Mouse (Mus musculus) heart, adult 2 months (tissue): ENCODE measurements around the gene Fbxo34. TPM values are rescaled to one million over a fixed set of nuclear protein-coding genes. Genes with fewer than 3 reads are reported as not detected.

Experiments
- DNase-seq, 2 experiments: peaks; one replicate each; pipeline ENCODE4 v3.0.0; 2021
- H3K27ac ChIP-seq: fragments of 200-600 bp; 2 replicates; pipeline ENCODE4 v1.8.1; 2022
- H3K27me3 ChIP-seq: fragments of 200-500 bp; 2 replicates; pipeline ENCODE4 v1.6.1; 2012; ENCODE audit warnings: mild to moderate bottlenecking, low read length, inconsistent platforms, mixed read lengths; ENCODE audit not compliant: control insufficient read depth, insufficient read depth
- H3K36me3 ChIP-seq: fragments of 200-500 bp; 2 replicates; pipeline ENCODE4 v1.6.1; 2012; ENCODE audit warnings: low read length, inconsistent platforms; ENCODE audit not compliant: control insufficient read depth, insufficient read depth
- H3K4me1 ChIP-seq: fragments of 200-500 bp; 2 replicates; pipeline ENCODE4 v1.6.1; 2011; ENCODE audit warnings: low read length; ENCODE audit not compliant: control insufficient read depth, insufficient read depth
- H3K4me3 ChIP-seq: fragments of 200-600 bp; 2 replicates; pipeline ENCODE4 v1.8.1; 2022
- H3K79me2 ChIP-seq: fragments of 200-500 bp; replicated peaks from 2 replicates; pipeline ENCODE4 v1.6.1; 2012; ENCODE audit warnings: mild to moderate bottlenecking, inconsistent platforms, low read length, moderate library complexity, mixed read lengths; ENCODE audit not compliant: control insufficient read depth, insufficient read depth
- H3K9ac ChIP-seq: fragments of 200-500 bp; 2 replicates; pipeline ENCODE4 v1.6.1; 2012; ENCODE audit warnings: low read depth, mild to moderate bottlenecking, control low read depth, inconsistent platforms, low read length, mixed read lengths
- CTCF ChIP-seq: fragments of 200-600 bp; IDR thresholded peaks from 2 replicates; pipeline ENCODE4 v1.8.1; 2022; ENCODE audit warnings: antibody characterized with exemption, mild to moderate bottlenecking, moderate library complexity
- EP300 ChIP-seq: fragments of 200-500 bp; IDR thresholded peaks from 2 replicates; pipeline ENCODE4 v1.6.1; 2011; ENCODE audit warnings: low read depth, low read length, control low read depth; ENCODE audit not compliant: insufficient read depth
- POLR2A ChIP-seq: fragments of 200-500 bp; IDR thresholded peaks from 2 replicates; pipeline ENCODE4 v1.6.1; 2011; ENCODE audit warnings: mild to moderate bottlenecking, low read depth, low read length, control low read depth; ENCODE audit not compliant: insufficient read depth
- WGBS: fragments of 180-500 bp; shearing (Covaris S2); methylation state at CpG from one replicate; pipeline ENCODE4 v1.1.7; 2018; 5-methylcytosine and 5-hydroxymethylcytosine counted together
- intact Hi-C: fragments of 180-260 bp; cut with DNase I; formaldehyde crosslinking; loops from one replicate; pipeline ENCODE4 v1.15.1; 2025
- polyA plus RNA-seq: library from polyadenylated mRNA; depleted of rRNA; stranded (reverse); fragments of >200 nt; gene quantifications from 2 replicates; pipeline ENCODE4 v1.2.3, GENCODE M21; 2012
- total RNA-seq, 2 experiments: library from RNA; stranded (reverse); gene quantifications; 2 replicates each; pipeline ENCODE4 v1.2.3; 2021

The Fbxo34 gene
- total and polyA plus RNA-seq, 3 experiments, result 7.4 to 11.3 (median 10.3) TPM

DNA sequence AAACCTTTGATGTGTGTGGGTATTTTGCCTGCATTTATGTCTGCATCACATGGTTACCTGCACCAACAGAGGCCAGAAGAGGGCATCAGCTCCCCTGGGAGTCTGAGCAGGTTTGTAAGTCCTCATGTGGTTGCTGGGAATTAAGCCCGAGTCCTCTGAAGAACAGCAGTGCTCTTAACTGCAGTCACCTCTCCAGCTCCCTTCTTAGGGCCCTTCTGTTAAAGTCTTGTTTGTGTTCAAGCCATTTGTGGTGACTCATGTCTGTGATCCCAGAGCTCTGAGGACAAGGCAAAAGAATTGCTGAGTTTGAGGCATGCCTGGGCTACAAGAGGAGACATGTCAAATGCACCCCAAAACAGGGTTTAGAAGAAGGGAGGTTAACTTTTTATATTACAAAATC lies 82.3 kb downstream of the Fbxo34 start:
- intact Hi-C loops, result no loop called here
- Histone ChIP-seq H3K36me3 (no peaks in the 10 kb centered on the region), H3K27me3 (no peaks in the 10 kb centered on the region), H3K4me1 (peaks cover 5% of the 10 kb centered on the region), H3K4me3 (no peak overlapping the region), H3K9ac (no peak overlapping the region), H3K79me2 (no peaks in the 10 kb centered on the region), H3K27ac (no peak overlapping the region; the same call in 1 of the 2 replicates)
- DNase-seq, result no peak
- WGBS, result 61% methylated on average over 1 of the region's 1 CpGs
- TF ChIP-seq EP300 (no peak), POLR2A (no peak), CTCF (no peak)

DNA sequence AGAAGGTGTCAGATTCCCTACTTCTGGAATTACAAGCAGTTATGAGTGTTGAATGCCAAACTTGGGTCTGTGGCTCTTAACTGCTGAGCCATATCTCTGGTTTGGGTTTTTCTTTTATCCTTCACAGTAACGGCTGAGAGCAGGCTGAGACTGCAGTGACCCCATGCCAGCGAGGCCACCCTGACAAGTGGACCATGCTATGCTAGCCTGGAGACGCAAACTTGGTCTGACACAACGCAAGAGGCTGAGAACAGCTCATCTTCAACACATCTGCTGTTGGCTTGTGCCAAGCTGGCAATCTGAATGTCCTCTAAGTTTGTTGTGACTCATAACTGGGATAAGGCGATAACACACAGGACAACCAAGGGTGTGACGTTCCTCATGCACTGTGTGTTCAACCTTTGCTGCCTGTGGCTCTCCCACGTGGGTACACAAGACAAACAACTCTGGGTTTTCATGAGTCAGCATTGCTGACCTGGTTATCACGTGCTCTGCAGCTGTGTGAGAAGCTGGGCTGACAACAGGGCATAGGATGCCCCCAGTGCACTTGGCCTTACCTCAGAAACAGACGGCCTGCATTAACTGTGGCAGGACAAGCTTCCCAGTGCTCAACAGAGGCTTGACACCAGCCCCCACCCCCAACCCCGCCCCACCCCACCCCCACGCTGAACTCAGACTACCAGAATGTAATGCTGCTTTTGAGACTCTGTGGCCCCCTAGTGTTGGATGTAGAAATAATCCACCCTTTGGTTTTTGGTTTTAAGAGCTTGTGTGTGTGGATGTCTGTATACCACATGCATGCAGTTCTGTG lies 83.3 kb downstream of the Fbxo34 start:
- H3K9ac ChIP-seq, result no peak overlapping the region

DNA sequence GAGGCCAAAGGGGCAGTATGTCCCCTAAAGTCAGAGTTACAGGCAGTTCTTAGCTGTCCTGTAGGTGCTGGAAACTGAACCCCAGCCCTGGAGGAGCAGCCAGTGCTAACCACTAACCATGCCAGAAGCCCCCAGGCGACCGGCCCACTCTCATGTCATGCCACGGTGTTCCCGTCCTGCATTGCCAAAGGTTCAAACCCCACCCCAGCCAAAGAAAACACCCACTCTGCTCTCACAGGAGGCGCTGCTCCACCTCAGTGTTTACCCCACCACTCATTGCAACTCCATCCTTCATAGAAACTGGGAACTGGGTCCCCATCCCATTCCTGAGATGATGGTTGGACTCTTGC lies 83.9 kb downstream of the Fbxo34 start:
- intact Hi-C loops, result no loop called here
- no peak overlapping the region; the same call in 1 of the 2 replicates for H3K27ac ChIP-seq
- no peak for TF ChIP-seq POLR2A
- no peak for TF ChIP-seq EP300
- no peak for TF ChIP-seq CTCF
- no peaks in the 10 kb centered on the region for H3K27me3 ChIP-seq
- no peak for DNase-seq
- 89% methylated on average over 5 of the region's 5 CpGs for WGBS
- no peaks in the 10 kb centered on the region for H3K79me2 ChIP-seq
- peaks cover 5% of the 10 kb centered on the region for H3K4me1 ChIP-seq
- no peak overlapping the region for H3K9ac ChIP-seq
- H3K36me3 ChIP-seq, result no peaks in the 10 kb centered on the region
- H3K4me3 ChIP-seq, result no peak overlapping the region

More for the DNA sequence above, 83.3 kb downstream of the Fbxo34 start:
- peak; percentile 65 for TF ChIP-seq CTCF
- peak; percentile 67; the same call in 1 of the 2 replicates for TF ChIP-seq EP300
- no peak for TF ChIP-seq POLR2A
- Histone ChIP-seq H3K27me3 (no peaks in the 10 kb centered on the region), H3K27ac (peak overlapping the region; percentile 60), H3K79me2 (no peaks in the 10 kb centered on the region), H3K4me3 (no peak overlapping the region), H3K36me3 (no peaks in the 10 kb centered on the region), H3K4me1 (peaks cover 5% of the 10 kb centered on the region)
- intact Hi-C loops, result no loop called here
- WGBS, result 21% methylated on average over 11 of the region's 11 CpGs
- peak; percentile 55 to 67 for DNase-seq

DNA sequence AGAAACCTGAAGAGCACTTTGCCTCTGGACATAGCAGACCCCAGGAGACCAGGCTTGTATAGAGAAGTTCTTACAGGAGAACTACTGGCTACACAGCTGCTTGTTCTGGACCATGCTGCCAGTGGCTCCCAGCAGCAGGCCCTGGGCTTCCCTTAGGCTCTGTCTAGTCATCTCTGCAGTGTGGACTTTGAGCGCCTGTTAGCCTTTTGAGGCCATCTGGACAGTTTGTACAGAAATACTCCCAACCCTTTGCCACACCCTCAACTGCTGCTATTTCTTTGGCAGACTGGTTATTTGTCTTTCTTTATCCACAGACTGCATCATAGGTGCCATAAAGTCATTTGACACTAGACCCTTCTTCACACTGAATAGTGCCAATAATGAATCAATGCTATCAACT lies 84.9 kb downstream of the Fbxo34 start:
- Histone ChIP-seq H3K9ac (no peak overlapping the region), H3K27ac (no peak overlapping the region), H3K4me1 (peaks cover 5% of the 10 kb centered on the region), H3K4me3 (no peak overlapping the region), H3K79me2 (no peaks in the 10 kb centered on the region), H3K36me3 (no peaks in the 10 kb centered on the region), H3K27me3 (no peaks in the 10 kb centered on the region)
- TF ChIP-seq CTCF (no peak), POLR2A (no peak), EP300 (no peak)
- DNase-seq, result no peak
- 72% methylated on average over 1 of the region's 1 CpGs for WGBS
- intact Hi-C loops, result no loop called here

DNA sequence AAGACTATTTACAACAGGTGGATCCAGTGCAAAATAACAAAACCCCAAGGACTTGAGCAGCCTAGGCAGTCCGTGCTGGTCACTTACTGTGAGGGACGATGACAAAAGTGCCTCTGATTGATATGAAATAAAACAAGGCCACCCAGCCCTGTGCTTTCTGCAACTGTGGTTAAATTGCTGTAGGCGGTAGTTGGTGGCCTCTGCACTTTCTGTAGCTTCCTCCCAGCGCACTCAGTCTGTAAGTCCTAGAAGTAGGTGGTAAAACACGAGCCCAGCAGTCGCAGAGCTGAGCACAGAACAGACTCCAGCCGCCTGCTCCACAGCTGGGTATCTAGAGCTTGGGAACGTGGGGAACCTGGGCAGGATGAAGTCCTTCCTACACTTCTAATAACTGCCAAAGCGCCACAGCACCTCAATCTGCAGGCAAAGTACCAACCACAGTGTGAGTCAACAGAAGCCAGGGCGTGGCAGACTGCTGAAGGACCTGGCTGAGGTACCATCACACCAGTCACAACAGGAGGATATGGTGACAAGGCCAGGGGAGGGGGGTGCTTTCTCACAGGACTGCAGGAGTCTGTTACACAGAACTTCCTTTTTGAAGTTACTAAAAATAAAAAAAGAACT lies 91.2 kb downstream of the Fbxo34 start:
- intact Hi-C loops, result no loop called here
- no peak for DNase-seq
- TF ChIP-seq POLR2A (no peak), EP300 (no peak), CTCF (no peak)
- H3K4me3 ChIP-seq, result no peak overlapping the region
- no peaks in the 10 kb centered on the region for H3K4me1 ChIP-seq
- H3K36me3 ChIP-seq, result no peaks in the 10 kb centered on the region
- H3K27ac ChIP-seq, result no peak overlapping the region
- no peak overlapping the region for H3K9ac ChIP-seq
- 81% methylated on average over 10 of the region's 10 CpGs for WGBS
- H3K27me3 ChIP-seq, result no peaks in the 10 kb centered on the region
- no peaks in the 10 kb centered on the region for H3K79me2 ChIP-seq

DNA sequence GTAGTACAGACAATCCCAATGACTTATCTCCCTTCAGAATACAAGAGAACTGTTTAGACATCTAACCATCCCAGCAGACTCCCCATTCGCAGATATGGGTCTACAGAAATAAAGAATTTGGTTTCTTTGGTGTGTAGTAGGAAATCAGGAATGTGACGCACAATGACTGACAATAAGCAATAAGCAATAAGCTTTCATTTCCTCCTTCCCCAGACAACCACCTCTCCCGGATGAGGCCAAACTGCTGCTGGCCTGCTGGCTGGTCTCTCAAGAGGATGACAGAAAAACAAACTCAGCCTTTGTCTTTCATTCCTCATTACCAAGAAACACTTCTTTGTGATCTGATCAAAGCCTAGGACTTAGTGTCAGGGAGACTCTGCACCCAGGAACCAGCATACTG lies 92.1 kb downstream of the Fbxo34 start:
- Histone ChIP-seq H3K79me2 (no peaks in the 10 kb centered on the region), H3K27ac (no peak overlapping the region), H3K9ac (no peak overlapping the region), H3K4me1 (no peaks in the 10 kb centered on the region), H3K4me3 (no peak overlapping the region), H3K36me3 (no peaks in the 10 kb centered on the region), H3K27me3 (no peaks in the 10 kb centered on the region)
- TF ChIP-seq CTCF, result no peak
- no peak for TF ChIP-seq EP300
- intact Hi-C loops, result loop anchor here (1.0 kb wide), 1 partner anchor 15 kb away; no protein-coding TSS in a partner anchor
- WGBS, result 85% methylated on average over 3 of the region's 3 CpGs
- DNase-seq, result no peak
